Mouse (Mus musculus): ENCODE results near the gene Mab21l2. TPM values are rescaled to one million over a fixed set of nuclear protein-coding genes. Genes with fewer than 3 reads are reported as not detected.
A peak's percentile ranks its signal among the peaks of the same experiment; 100 is the strongest.

The Mab21l2 gene
- polyA plus RNA-seq (2015; fragmentation: Nextera tagmentation; extraction: Ambion mirVana): 1.1 and 1.2 TPM in 2 replicates

GRCm38 (mm10) chr3:86548091-86549015 is at the start of gene Mab21l2:
TSS of gene Mab21l2 (minus strand) at chr3:86548629.
- H3K9me3 ChIP-seq (replicated peaks; ENCODE audit: control insufficient read depth, low read length): no peaks in the 10 kb centered on the region
- no peaks in the 10 kb centered on the region for H3K36me3 ChIP-seq (ENCODE audit: control insufficient read depth, insufficient read depth)
- H3K27ac ChIP-seq (ENCODE audit: low read length): no peak within 1 kb of the TSS
- peak within 1 kb of the TSS; percentile 58 for H3K4me3 ChIP-seq (ENCODE audit: low read length)
- peak within 1 kb of the TSS; percentile 48 for H3K9ac ChIP-seq (ENCODE audit: low read length)
- H3K4me2 ChIP-seq (ENCODE audit: low read depth, low read length): peak within 1 kb of the TSS; percentile 66
- peak; percentile 63 for ATAC-seq (replicated peaks; ENCODE audit: extremely low read depth, insufficient read depth, low FRiP score)
- WGBS: 6% methylated on average over 25 of the region's 25 CpGs
- H3K27me3 ChIP-seq (ENCODE audit: control insufficient read depth, insufficient read depth, low read length): peaks cover 25% of the 10 kb centered on the region
- peaks cover 11% of the 10 kb centered on the region for H3K4me1 ChIP-seq (ENCODE audit: control insufficient read depth, insufficient read depth, low read length)

DNA sequence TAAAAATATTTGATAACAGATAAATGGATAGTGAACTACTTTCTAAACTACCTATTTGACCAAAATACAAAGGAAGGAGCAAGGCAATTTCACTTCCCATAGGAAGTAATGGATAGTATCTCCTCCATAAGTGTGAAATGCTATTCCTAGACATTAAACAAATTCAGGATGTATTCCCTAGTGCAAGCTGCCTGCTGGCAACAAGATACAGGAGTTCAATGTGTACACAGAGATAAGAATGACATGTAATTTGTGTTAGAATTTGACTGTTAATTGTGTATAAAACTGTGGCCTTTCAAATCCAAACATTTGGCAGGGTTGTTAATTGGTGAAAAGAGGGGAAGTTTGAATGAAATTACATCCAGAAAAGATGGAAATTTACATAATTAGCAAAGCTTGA is 26.9 kb upstream of the Mab21l2 start:
- Histone ChIP-seq H3K36me3 (ENCODE audit: control insufficient read depth, insufficient read depth) (no peaks in the 10 kb centered on the region), H3K27ac (ENCODE audit: low read length) (no peak overlapping the region), H3K4me3 (ENCODE audit: low read length) (no peak overlapping the region), H3K27me3 (ENCODE audit: control insufficient read depth, insufficient read depth, low read length) (no peaks in the 10 kb centered on the region), H3K9ac (ENCODE audit: low read length) (no peak overlapping the region), H3K9me3 (replicated peaks; ENCODE audit: control insufficient read depth, low read length) (no peaks in the 10 kb centered on the region), H3K4me2 (ENCODE audit: low read depth, low read length) (no peak overlapping the region), H3K4me1 (ENCODE audit: control insufficient read depth, insufficient read depth, low read length) (no peaks in the 10 kb centered on the region)
- no peak for ATAC-seq (replicated peaks; ENCODE audit: extremely low read depth, insufficient read depth, low FRiP score)

DNA sequence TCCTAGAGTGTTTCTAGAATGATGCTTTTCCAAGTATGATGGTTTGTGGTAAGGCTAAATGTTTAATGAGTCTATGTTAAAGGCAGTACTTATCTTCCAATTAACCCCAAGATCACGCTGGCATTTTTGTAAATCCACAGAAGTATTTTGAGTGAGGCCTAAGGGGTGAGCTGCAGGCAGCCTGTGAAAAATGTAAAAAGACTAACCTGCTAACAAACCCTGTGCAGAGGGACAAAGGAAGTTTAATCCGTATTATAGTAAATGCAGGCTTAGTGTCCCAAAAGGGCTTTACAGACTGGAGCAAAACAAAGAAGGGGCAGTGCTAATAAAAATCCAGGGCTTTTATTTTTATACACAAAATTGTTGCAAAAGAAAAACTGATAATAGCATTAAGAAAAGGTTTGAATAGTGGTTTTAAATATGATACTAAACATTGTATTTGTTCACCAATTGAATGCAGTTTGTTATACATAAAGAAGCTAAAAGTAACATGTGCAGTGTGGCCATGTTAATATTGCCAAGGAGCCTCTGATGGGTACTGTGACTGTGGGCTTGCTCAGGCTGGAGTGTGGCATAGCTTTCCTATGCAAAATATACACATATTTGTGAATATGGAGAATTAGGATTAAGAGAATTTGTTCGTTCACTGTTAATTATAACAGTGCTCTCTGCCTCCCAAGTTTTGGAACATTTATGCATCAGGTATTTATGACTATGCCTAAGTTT is 24.3 kb upstream of the Mab21l2 start:
- no peaks in the 10 kb centered on the region for H3K4me1 ChIP-seq (ENCODE audit: control insufficient read depth, insufficient read depth, low read length)
- H3K36me3 ChIP-seq (ENCODE audit: control insufficient read depth, insufficient read depth): no peaks in the 10 kb centered on the region
- H3K4me2 ChIP-seq (ENCODE audit: low read depth, low read length): no peak overlapping the region
- no peak overlapping the region for H3K27ac ChIP-seq (ENCODE audit: low read length)
- WGBS: 68% methylated on average over 3 of the region's 3 CpGs
- no peak overlapping the region for H3K9ac ChIP-seq (ENCODE audit: low read length)
- no peaks in the 10 kb centered on the region for H3K27me3 ChIP-seq (ENCODE audit: control insufficient read depth, insufficient read depth, low read length)
- H3K9me3 ChIP-seq (replicated peaks; ENCODE audit: control insufficient read depth, low read length): no peaks in the 10 kb centered on the region
- H3K4me3 ChIP-seq (ENCODE audit: low read length): no peak overlapping the region
- ATAC-seq (replicated peaks; ENCODE audit: extremely low read depth, insufficient read depth, low FRiP score): no peak

DNA sequence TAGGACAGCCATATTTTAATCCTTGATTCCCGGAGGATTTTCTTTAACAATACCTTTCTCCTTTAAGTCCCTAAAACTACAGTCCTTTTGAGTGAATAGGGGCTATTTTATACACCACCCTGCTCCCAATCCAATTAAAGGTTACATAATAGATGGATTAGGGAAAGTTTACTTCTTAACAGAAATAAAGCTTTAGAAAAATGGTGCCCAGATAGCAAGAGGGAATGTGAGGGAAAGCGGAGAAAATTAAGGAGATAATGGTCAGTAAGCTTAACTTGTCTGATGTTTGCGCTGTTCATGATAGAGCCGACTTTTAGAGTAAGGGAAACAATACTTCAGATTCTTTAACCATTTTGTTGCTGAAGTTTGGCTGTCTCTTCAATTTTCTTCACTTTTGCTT is 23.1 kb upstream of the Mab21l2 start:
- ATAC-seq (replicated peaks; ENCODE audit: extremely low read depth, insufficient read depth, low FRiP score): no peak
- Histone ChIP-seq H3K27ac (ENCODE audit: low read length) (no peak overlapping the region), H3K9ac (ENCODE audit: low read length) (no peak overlapping the region), H3K27me3 (ENCODE audit: control insufficient read depth, insufficient read depth, low read length) (no peaks in the 10 kb centered on the region), H3K9me3 (replicated peaks; ENCODE audit: control insufficient read depth, low read length) (no peaks in the 10 kb centered on the region), H3K36me3 (ENCODE audit: control insufficient read depth, insufficient read depth) (no peaks in the 10 kb centered on the region), H3K4me3 (ENCODE audit: low read length) (no peak overlapping the region), H3K4me1 (ENCODE audit: control insufficient read depth, insufficient read depth, low read length) (no peaks in the 10 kb centered on the region), H3K4me2 (ENCODE audit: low read depth, low read length) (no peak overlapping the region)
- 54% methylated on average over 4 of the region's 4 CpGs for WGBS

DNA sequence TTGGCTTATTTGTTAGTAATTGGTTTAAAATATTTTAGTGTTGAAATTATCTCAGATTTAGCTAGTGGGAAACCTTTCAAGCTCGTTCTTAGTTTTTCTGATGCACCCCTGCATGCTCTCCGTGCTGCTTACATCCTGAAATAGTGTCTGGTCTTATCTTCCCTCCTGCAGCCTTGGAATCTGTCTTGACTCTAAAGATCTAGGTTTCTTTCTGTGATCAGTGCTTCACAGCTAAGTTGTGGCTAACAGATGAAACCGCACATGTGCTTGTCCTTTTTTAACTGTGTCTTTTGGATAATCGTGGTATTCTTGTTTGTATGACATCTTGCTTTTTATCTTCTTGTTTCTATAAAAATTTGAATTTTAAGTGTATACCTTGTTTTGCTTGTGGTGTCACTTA is 18.9 kb upstream of the Mab21l2 start:
- Histone ChIP-seq H3K4me1 (ENCODE audit: control insufficient read depth, insufficient read depth, low read length) (no peaks in the 10 kb centered on the region), H3K9me3 (replicated peaks; ENCODE audit: control insufficient read depth, low read length) (no peaks in the 10 kb centered on the region), H3K27ac (ENCODE audit: low read length) (no peak overlapping the region), H3K4me3 (ENCODE audit: low read length) (no peak overlapping the region), H3K27me3 (ENCODE audit: control insufficient read depth, insufficient read depth, low read length) (no peaks in the 10 kb centered on the region), H3K4me2 (ENCODE audit: low read depth, low read length) (no peak overlapping the region), H3K9ac (ENCODE audit: low read length) (no peak overlapping the region), H3K36me3 (ENCODE audit: control insufficient read depth, insufficient read depth) (no peaks in the 10 kb centered on the region)
- no peak for ATAC-seq (replicated peaks; ENCODE audit: extremely low read depth, insufficient read depth, low FRiP score)
- WGBS: 56% methylated on average over 4 of the region's 4 CpGs

DNA sequence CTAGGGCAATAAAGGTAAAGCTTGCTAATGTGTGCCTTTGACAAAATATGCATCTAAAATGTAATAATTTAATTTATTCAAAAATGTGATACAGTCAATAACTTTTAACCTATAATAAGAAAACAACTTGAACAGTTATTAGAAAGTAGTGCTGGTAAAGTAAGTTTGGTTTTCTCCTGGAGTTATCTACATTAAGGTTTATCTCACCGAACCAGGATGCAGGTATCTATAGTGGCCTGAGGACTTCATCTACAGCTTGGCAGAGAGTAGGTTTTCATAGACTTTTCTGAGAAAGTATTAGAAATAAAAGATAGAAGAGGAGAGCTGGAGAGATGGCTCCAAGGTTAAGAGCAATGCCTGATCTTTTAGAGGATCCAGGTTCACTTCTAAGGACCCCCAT is 13.0 kb upstream of the Mab21l2 start:
- Histone ChIP-seq H3K4me3 (ENCODE audit: low read length) (no peak overlapping the region), H3K4me1 (ENCODE audit: control insufficient read depth, insufficient read depth, low read length) (no peaks in the 10 kb centered on the region), H3K4me2 (ENCODE audit: low read depth, low read length) (no peak overlapping the region), H3K36me3 (ENCODE audit: control insufficient read depth, insufficient read depth) (no peaks in the 10 kb centered on the region), H3K9ac (ENCODE audit: low read length) (no peak overlapping the region), H3K27ac (ENCODE audit: low read length) (no peak overlapping the region), H3K9me3 (replicated peaks; ENCODE audit: control insufficient read depth, low read length) (no peaks in the 10 kb centered on the region), H3K27me3 (ENCODE audit: control insufficient read depth, insufficient read depth, low read length) (no peaks in the 10 kb centered on the region)
- ATAC-seq (replicated peaks; ENCODE audit: extremely low read depth, insufficient read depth, low FRiP score): no peak
- 92% methylated on average over 1 of the region's 1 CpGs for WGBS

- Histone ChIP-seq H3K27me3 (ENCODE audit: control insufficient read depth, insufficient read depth, low read length) (no peaks in the 10 kb centered on the region), H3K4me3 (ENCODE audit: low read length) (no peak overlapping the region), H3K36me3 (ENCODE audit: control insufficient read depth, insufficient read depth) (no peaks in the 10 kb centered on the region), H3K27ac (ENCODE audit: low read length) (no peak overlapping the region), H3K4me2 (ENCODE audit: low read depth, low read length) (no peak overlapping the region), H3K4me1 (ENCODE audit: control insufficient read depth, insufficient read depth, low read length) (no peaks in the 10 kb centered on the region), H3K9ac (ENCODE audit: low read length) (no peak overlapping the region), H3K9me3 (replicated peaks; ENCODE audit: control insufficient read depth, low read length) (no peaks in the 10 kb centered on the region)
- ATAC-seq (replicated peaks; ENCODE audit: extremely low read depth, insufficient read depth, low FRiP score): no peak
- 83% methylated on average over 1 of the region's 1 CpGs for WGBS
These were observed 12.6 kb upstream of the Mab21l2 start for GRCm38 (mm10) chr3:86561023-86561344.

DNA sequence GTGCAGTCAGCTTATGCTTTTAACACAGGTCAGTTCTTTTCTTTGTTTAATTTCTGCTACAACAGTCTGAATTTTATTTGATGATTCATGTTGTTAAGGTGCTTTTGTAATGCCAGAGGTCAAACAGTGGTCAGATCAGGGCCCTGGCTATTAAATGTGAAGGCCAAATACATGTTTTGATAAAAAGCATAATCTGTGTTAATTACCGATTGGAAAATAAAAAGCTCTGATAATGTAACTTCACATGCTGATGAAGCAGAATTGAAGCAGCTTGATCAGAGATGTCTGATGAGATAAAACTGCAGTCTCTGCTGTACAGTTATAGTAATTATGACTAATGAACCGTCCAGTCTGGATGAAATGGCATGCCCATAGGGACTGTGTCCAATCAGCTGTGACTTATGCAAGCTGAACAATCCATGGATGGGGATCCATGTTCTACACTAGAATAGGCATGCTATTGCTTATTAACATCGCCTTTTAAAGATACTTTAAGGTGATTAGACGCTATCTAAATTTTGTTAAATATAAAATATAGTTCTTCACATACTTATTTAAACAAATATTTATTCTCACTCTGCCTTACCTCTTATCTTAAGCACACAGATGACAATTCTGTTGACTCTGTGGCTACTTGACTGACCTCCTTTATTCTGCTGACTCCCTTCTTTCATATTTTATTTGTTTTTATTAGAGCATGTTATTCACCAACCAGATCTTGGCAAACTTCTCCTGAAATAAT is 12.0 kb upstream of the Mab21l2 start:
- ATAC-seq (replicated peaks; ENCODE audit: extremely low read depth, insufficient read depth, low FRiP score): no peak
- Histone ChIP-seq H3K4me3 (ENCODE audit: low read length) (no peak overlapping the region), H3K36me3 (ENCODE audit: control insufficient read depth, insufficient read depth) (no peaks in the 10 kb centered on the region), H3K9me3 (replicated peaks; ENCODE audit: control insufficient read depth, low read length) (no peaks in the 10 kb centered on the region), H3K9ac (ENCODE audit: low read length) (no peak overlapping the region), H3K4me2 (ENCODE audit: low read depth, low read length) (no peak overlapping the region), H3K27ac (ENCODE audit: low read length) (no peak overlapping the region), H3K4me1 (ENCODE audit: control insufficient read depth, insufficient read depth, low read length) (no peaks in the 10 kb centered on the region), H3K27me3 (ENCODE audit: control insufficient read depth, insufficient read depth, low read length) (no peaks in the 10 kb centered on the region)
- 82% methylated on average over 4 of the region's 4 CpGs for WGBS

DNA sequence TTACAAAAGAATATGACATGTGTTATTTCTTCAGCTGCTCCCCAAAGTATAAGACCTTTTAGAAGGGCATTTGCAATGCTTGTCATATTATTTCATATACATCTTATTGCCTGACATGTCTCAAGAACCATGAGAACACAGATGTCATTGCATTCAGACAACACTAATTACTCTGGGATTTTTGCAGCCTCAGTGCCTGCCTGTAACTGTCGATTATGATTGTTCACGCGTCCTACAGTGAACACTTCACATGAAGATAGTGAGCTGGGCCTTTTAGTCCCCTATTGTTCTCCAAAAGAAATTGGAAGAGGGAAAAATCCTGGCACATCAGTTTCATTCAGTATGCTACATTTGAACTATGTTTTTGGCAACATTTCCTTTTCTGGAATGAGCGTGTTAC is 11.2 kb upstream of the Mab21l2 start:
- Histone ChIP-seq H3K4me3 (ENCODE audit: low read length) (no peak overlapping the region), H3K9me3 (replicated peaks; ENCODE audit: control insufficient read depth, low read length) (no peaks in the 10 kb centered on the region), H3K36me3 (ENCODE audit: control insufficient read depth, insufficient read depth) (no peaks in the 10 kb centered on the region), H3K4me1 (ENCODE audit: control insufficient read depth, insufficient read depth, low read length) (no peaks in the 10 kb centered on the region), H3K4me2 (ENCODE audit: low read depth, low read length) (no peak overlapping the region), H3K27ac (ENCODE audit: low read length) (no peak overlapping the region), H3K9ac (ENCODE audit: low read length) (no peak overlapping the region), H3K27me3 (ENCODE audit: control insufficient read depth, insufficient read depth, low read length) (no peaks in the 10 kb centered on the region; the same call in 1 of the 2 replicates)
- ATAC-seq (replicated peaks; ENCODE audit: extremely low read depth, insufficient read depth, low FRiP score): no peak
- WGBS: 73% methylated on average over 4 of the region's 4 CpGs
